Mouse (Mus musculus) C3H10T1/2 (cell line): ENCODE data around the gene Siva1. TPM values are rescaled to one million over a fixed set of nuclear protein-coding genes. Genes with fewer than 3 reads are reported as not detected.

Experiments
- polyA plus RNA-seq, 2 experiments: library from polyadenylated mRNA; unstranded; fragments of >200 nt; fragmentation: generic; extraction: Trizol; gene quantifications; one replicate each; pipeline ENCODE4 v1.2.1; 2012; ENCODE audit warnings: missing spikeins in 2 of 2

Gene Siva1
- polyA plus RNA-seq: 100 to 1,000 TPM; 132 to 231 TPM

GRCm38 (mm10) chr12:112644180-112644854 lies at the start of gene Siva1:
Gene Siva1 (plus strand): TSS chr12:112644679.

GRCm38 (mm10) chr12:112619686-112620353 lies 24.7 kb upstream of the Siva1 start, which contains the start of gene Adssl1:
Gene Adssl1 (plus strand): TSS chr12:112620045.

DNA sequence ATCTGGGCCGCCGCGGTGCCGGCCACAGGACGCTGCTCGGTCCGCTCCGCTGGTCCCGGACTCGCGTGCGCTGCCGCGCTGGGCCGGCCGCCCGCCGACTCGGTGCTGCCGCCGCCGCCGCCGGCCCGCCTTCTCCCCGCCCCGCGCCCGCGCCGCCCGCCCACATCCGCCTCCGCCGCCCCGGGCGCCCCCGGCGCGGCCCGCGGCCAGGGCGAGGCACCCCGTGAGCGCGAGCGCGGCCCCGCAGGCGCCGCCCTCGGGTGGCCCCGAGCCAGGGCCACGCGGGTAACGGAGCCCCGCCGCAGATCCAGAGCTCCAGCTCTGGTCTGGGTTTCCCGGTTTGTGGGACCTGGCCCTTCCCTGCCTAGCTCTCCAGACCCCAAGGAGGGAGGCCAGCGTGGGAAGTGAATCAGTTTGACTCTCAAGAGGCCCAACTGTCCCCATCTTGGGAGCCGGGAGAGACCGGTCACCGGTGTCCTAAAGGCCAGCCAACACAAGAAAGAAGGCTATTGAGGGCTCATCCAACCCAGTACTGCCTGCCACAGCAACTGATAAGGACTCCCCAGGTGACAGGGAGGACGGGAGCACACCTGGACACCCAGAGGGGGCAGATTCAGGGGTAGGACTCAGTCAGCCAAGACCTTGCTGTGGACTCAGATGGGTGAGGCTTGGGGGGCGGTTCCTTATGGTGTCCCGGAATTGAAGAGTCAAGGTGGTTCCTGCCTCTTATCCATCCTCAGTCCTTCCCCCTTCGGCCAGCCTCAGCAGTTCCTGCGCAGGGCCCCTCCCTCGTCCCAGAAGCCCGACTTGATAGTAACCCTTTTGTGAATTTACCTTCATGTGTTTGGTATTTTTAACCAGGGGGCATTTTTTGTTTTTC lies 29.9 kb downstream of the Siva1 start, which contains the start of gene Akt1:
Gene Akt1 (minus strand): TSS at position 753 of the 880 bp plus-strand sequence.

GRCm38 (mm10) chr12:112678555-112679026 lies 34.1 kb downstream of the Siva1 start, which contains the start of gene Zbtb42:
Gene Zbtb42 (plus strand): TSS chr12:112678828.

Other genes with a start within 250 kb of the Siva1 start
- gene A530016L24Rik, start 155.2 kb upstream of the Siva1 start, polyA plus RNA-seq: 1 to 10 TPM; 1.4 to 3.6 TPM
- 1 to 10 TPM in 1 of 2 experiments, under 1 TPM in 1; 0.06 to 1.3 TPM for gene Tmem179, start 127.9 kb upstream of the Siva1 start, polyA plus RNA-seq
- gene Inf2, start 55.9 kb upstream of the Siva1 start, polyA plus RNA-seq: 100 to 1,000 TPM in 1 of 2 experiments, 10 to 100 TPM in 1; 74.5 to 134 TPM
- 1 to 10 TPM; 2.8 to 2.9 TPM for gene Adssl1, start 24.6 kb upstream of the Siva1 start, polyA plus RNA-seq
- 100 to 1,000 TPM; 183 to 195 TPM for gene Akt1, start 30.2 kb downstream of the Siva1 start, polyA plus RNA-seq
- gene Zbtb42, start 34.1 kb downstream of the Siva1 start, polyA plus RNA-seq: under 1 TPM; 0.63 TPM
- gene Cep170b, start 75.8 kb downstream of the Siva1 start, polyA plus RNA-seq: 10 to 100 TPM; 12.6 to 27.3 TPM
- gene Pld4, start 116.0 kb downstream of the Siva1 start, polyA plus RNA-seq: under 1 TPM; 0.05 to 0.20 TPM
- 10 to 100 TPM in 1 of 2 experiments, 1 to 10 TPM in 1; 2.9 to 18.8 TPM for gene Ahnak2, start 158.0 kb downstream of the Siva1 start, polyA plus RNA-seq
- gene Clba1, start 164.3 kb downstream of the Siva1 start, polyA plus RNA-seq: 10 to 100 TPM; 14.4 to 21.4 TPM
- gene Cdca4, start 184.7 kb downstream of the Siva1 start, polyA plus RNA-seq: 10 to 100 TPM; 17.1 to 24.4 TPM
- not detected for gene Gpr132, start 223.5 kb downstream of the Siva1 start, polyA plus RNA-seq